Mouse (Mus musculus) limb, embryonic 14.5 days (tissue): Measurements from ENCODE around the gene Wars. TPM values are rescaled to one million over a fixed set of nuclear protein-coding genes. Genes with fewer than 3 reads are reported as not detected.

ENCODE experiments used
- ATAC-seq: fragments of 200-750 bp; cut with Nextera tagmentation; 2 replicates; pipeline ENCODE4 v1.8.0; 2017; ENCODE audit warnings: low read depth, moderate number of reproducible peaks, moderate TSS enrichment; ENCODE audit not compliant: low FRiP score
- DNase-seq: peaks from one replicate; pipeline ENCODE4 v3.0.0-alpha.2; 2015; ENCODE audit warnings: low spot score
- H3K27ac ChIP-seq: fragments of 300-500 bp; sonication (generic); replicated peaks from 2 replicates; pipeline ENCODE4 v1.5.1; 2014; ENCODE audit warnings: low read depth, mild to moderate bottlenecking, low read length, moderate library complexity, mixed read lengths
- H3K27me3 ChIP-seq: fragments of 300-500 bp; sonication (generic); 2 replicates; pipeline ENCODE4 v1.6.1; 2014; ENCODE audit warnings: low read length, mixed read lengths; ENCODE audit not compliant: control insufficient read depth, insufficient read depth
- H3K36me3 ChIP-seq: fragments of 300-500 bp; sonication (generic); 2 replicates; pipeline ENCODE4 v1.6.1; 2014; ENCODE audit warnings: mild to moderate bottlenecking, low read length, moderate library complexity, mixed read lengths; ENCODE audit not compliant: control insufficient read depth, insufficient read depth
- H3K4me1 ChIP-seq: fragments of 300-500 bp; sonication (generic); 2 replicates; pipeline ENCODE4 v1.6.1; 2014; ENCODE audit warnings: antibody characterized with exemption, low read length, mixed read lengths; ENCODE audit not compliant: control insufficient read depth, insufficient read depth
- H3K4me2 ChIP-seq: fragments of 300-500 bp; sonication (generic); replicated peaks from 2 replicates; pipeline ENCODE4 v1.6.1; 2014; ENCODE audit warnings: low read depth, mild to moderate bottlenecking, low read length, moderate library complexity; ENCODE audit not compliant: severe bottlenecking
- H3K4me3 ChIP-seq: fragments of 300-500 bp; sonication (generic); replicated peaks from 2 replicates; pipeline ENCODE4 v1.5.1; 2014; ENCODE audit warnings: low read length
- H3K9ac ChIP-seq: fragments of 300-500 bp; sonication (generic); 2 replicates; pipeline ENCODE4 v1.6.1; 2014; ENCODE audit warnings: mild to moderate bottlenecking, low read depth, low read length, moderate library complexity; ENCODE audit not compliant: severe bottlenecking
- H3K9me3 ChIP-seq: fragments of 300-500 bp; sonication (generic); 2 replicates; pipeline ENCODE4 v1.6.1; 2016; ENCODE audit warnings: low read length; ENCODE audit not compliant: control insufficient read depth
- POLR2A ChIP-seq: fragments of 200-500 bp; IDR thresholded peaks from 2 replicates; pipeline ENCODE4 v1.8.0; 2012; ENCODE audit warnings: inconsistent platforms, mild to moderate bottlenecking, moderate library complexity, borderline replicate concordance; ENCODE audit not compliant: insufficient read depth, insufficient read length; ENCODE audit errors: extremely low read depth
- WGBS: fragments of 180-500 bp; shearing (Covaris S2); extraction: QIAGEN DNeasy Blood & Tissue Kit; methylation state at CpG from one replicate; pipeline ENCODE4 v1.1.7; 2014; 5-methylcytosine and 5-hydroxymethylcytosine counted together
- polyA plus RNA-seq, 2 experiments: library from polyadenylated mRNA; depleted of rRNA in 1 of 2; stranded (reverse) in 1 of 2; unstranded in 1 of 2; fragments of >200 nt; fragmentation: Nextera tagmentation in 1 of 2; extraction: Ambion mirVana in 1 of 2; gene quantifications; 2 replicates each; pipeline versions ENCODE4 v1.2.1 to v1.2.3; 2012 to 2014

Wars gene
- polyA plus RNA-seq, 2 experiments, result 65.6 to 67.6 TPM

GRCm38 (mm10) chr12:108879138-108879537, 14.8 kb downstream of the Wars start:
- Histone ChIP-seq H3K27me3 (no peaks in the 10 kb centered on the region), H3K4me3 (no peak overlapping the region), H3K4me2 (no peak overlapping the region), H3K9me3 (no peaks in the 10 kb centered on the region), H3K4me1 (no peaks in the 10 kb centered on the region), H3K27ac (no peak overlapping the region), H3K36me3 (peaks cover 66% of the 10 kb centered on the region), H3K9ac (no peak overlapping the region)
- ATAC-seq (no peak), DNase-seq (no peak)
- TF ChIP-seq POLR2A, result no peak
- WGBS, result 92% methylated on average over 4 of the region's 4 CpGs

GRCm38 (mm10) chr12:108873122-108873521, 20.9 kb downstream of the Wars start:
- Histone ChIP-seq H3K36me3 (peaks cover 76% of the 10 kb centered on the region), H3K4me1 (no peaks in the 10 kb centered on the region), H3K4me2 (no peak overlapping the region), H3K27ac (no peak overlapping the region), H3K9ac (no peak overlapping the region), H3K27me3 (no peaks in the 10 kb centered on the region), H3K4me3 (no peak overlapping the region), H3K9me3 (no peaks in the 10 kb centered on the region)
- 79% methylated on average over 5 of the region's 5 CpGs for WGBS
- TF ChIP-seq POLR2A, result no peak
- no peak for DNase-seq
- ATAC-seq, result no peak

GRCm38 (mm10) chr12:108869575-108869974, 24.4 kb downstream of the Wars start:
- Histone ChIP-seq H3K4me1 (no peaks in the 10 kb centered on the region), H3K4me2 (no peak overlapping the region), H3K4me3 (no peak overlapping the region), H3K27me3 (no peaks in the 10 kb centered on the region), H3K36me3 (peaks cover 80% of the 10 kb centered on the region), H3K9me3 (no peaks in the 10 kb centered on the region), H3K9ac (no peak overlapping the region), H3K27ac (no peak overlapping the region)
- ATAC-seq (no peak), DNase-seq (no peak)
- TF ChIP-seq POLR2A, result no peak
- WGBS, result 74% methylated on average over 2 of the region's 2 CpGs

DNA sequence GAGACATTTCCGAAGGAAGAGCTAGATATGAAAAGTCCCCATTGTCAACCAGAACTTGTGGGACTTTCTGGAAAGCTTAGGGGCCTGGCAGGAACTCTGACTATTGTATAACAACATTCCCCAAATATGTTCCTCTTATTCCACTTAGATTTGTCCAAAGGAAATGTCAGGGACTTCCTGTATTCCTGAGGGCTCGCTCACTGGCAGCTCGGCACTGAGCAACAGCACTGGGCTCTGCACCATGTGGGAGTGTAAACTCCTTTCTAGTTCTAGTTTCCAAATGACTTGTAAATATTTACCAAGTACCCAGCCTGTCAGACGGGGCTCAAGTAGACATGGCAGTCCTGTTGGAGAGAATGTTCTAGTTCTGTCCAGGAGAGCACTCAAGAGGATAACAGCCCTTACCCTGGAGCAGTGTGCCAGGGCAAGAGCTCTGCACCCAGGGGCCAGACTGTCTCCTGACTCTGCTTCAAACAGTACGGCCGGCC, 28.9 kb downstream of the Wars start:
- H3K9me3 ChIP-seq, result no peaks in the 10 kb centered on the region
- no peaks in the 10 kb centered on the region for H3K4me1 ChIP-seq
- no peak for DNase-seq
- peaks cover 93% of the 10 kb centered on the region for H3K36me3 ChIP-seq
- H3K4me2 ChIP-seq, result no peak overlapping the region
- no peak overlapping the region for H3K4me3 ChIP-seq
- no peak overlapping the region for H3K9ac ChIP-seq
- no peak for ATAC-seq
- no peak overlapping the region for H3K27ac ChIP-seq
- TF ChIP-seq POLR2A, result no peak
- H3K27me3 ChIP-seq, result no peaks in the 10 kb centered on the region
- 91% methylated on average over 6 of the region's 6 CpGs for WGBS

- Histone ChIP-seq H3K4me1 (no peaks in the 10 kb centered on the region), H3K27ac (no peak overlapping the region), H3K4me3 (no peak overlapping the region), H3K9ac (no peak overlapping the region), H3K4me2 (no peak overlapping the region), H3K27me3 (no peaks in the 10 kb centered on the region), H3K9me3 (no peaks in the 10 kb centered on the region), H3K36me3 (peaks cover 38% of the 10 kb centered on the region)
- ATAC-seq (no peak), DNase-seq (no peak)
- 85% methylated on average over 5 of the region's 5 CpGs for WGBS
- TF ChIP-seq POLR2A, result no peak
Observed at GRCm38 (mm10) chr12:108858486-108858885, 35.5 kb downstream of the Wars start.
